Mouse (Mus musculus) heart, adult 2 months (tissue): ENCODE measurements around the gene Slc30a4. TPM values are rescaled to one million over a fixed set of nuclear protein-coding genes. Genes with fewer than 3 reads are reported as not detected.

Source experiments
- DNase-seq, 2 experiments: peaks; one replicate each; pipeline ENCODE4 v3.0.0; 2021
- H3K27ac ChIP-seq: fragments of 200-600 bp; 2 replicates; pipeline ENCODE4 v1.8.1; 2022
- H3K27me3 ChIP-seq: fragments of 200-500 bp; 2 replicates; pipeline ENCODE4 v1.6.1; 2012; ENCODE audit warnings: mild to moderate bottlenecking, low read length, inconsistent platforms, mixed read lengths; ENCODE audit not compliant: control insufficient read depth, insufficient read depth
- H3K36me3 ChIP-seq: fragments of 200-500 bp; 2 replicates; pipeline ENCODE4 v1.6.1; 2012; ENCODE audit warnings: low read length, inconsistent platforms; ENCODE audit not compliant: control insufficient read depth, insufficient read depth
- H3K4me1 ChIP-seq: fragments of 200-500 bp; 2 replicates; pipeline ENCODE4 v1.6.1; 2011; ENCODE audit warnings: low read length; ENCODE audit not compliant: control insufficient read depth, insufficient read depth
- H3K4me3 ChIP-seq: fragments of 200-600 bp; 2 replicates; pipeline ENCODE4 v1.8.1; 2022
- H3K79me2 ChIP-seq: fragments of 200-500 bp; replicated peaks from 2 replicates; pipeline ENCODE4 v1.6.1; 2012; ENCODE audit warnings: mild to moderate bottlenecking, inconsistent platforms, low read length, moderate library complexity, mixed read lengths; ENCODE audit not compliant: control insufficient read depth, insufficient read depth
- H3K9ac ChIP-seq: fragments of 200-500 bp; 2 replicates; pipeline ENCODE4 v1.6.1; 2012; ENCODE audit warnings: low read depth, mild to moderate bottlenecking, control low read depth, inconsistent platforms, low read length, mixed read lengths
- CTCF ChIP-seq: fragments of 200-600 bp; IDR thresholded peaks from 2 replicates; pipeline ENCODE4 v1.8.1; 2022; ENCODE audit warnings: antibody characterized with exemption, mild to moderate bottlenecking, moderate library complexity
- EP300 ChIP-seq: fragments of 200-500 bp; IDR thresholded peaks from 2 replicates; pipeline ENCODE4 v1.6.1; 2011; ENCODE audit warnings: low read depth, low read length, control low read depth; ENCODE audit not compliant: insufficient read depth
- POLR2A ChIP-seq: fragments of 200-500 bp; IDR thresholded peaks from 2 replicates; pipeline ENCODE4 v1.6.1; 2011; ENCODE audit warnings: mild to moderate bottlenecking, low read depth, low read length, control low read depth; ENCODE audit not compliant: insufficient read depth
- WGBS: fragments of 180-500 bp; shearing (Covaris S2); methylation state at CpG from one replicate; pipeline ENCODE4 v1.1.7; 2018; 5-methylcytosine and 5-hydroxymethylcytosine counted together
- intact Hi-C: fragments of 180-260 bp; cut with DNase I; formaldehyde crosslinking; loops from one replicate; pipeline ENCODE4 v1.15.1; 2025
- polyA plus RNA-seq: library from polyadenylated mRNA; depleted of rRNA; stranded (reverse); fragments of >200 nt; gene quantifications from 2 replicates; pipeline ENCODE4 v1.2.3, GENCODE M21; 2012
- total RNA-seq, 2 experiments: library from RNA; stranded (reverse); gene quantifications; 2 replicates each; pipeline ENCODE4 v1.2.3; 2021

Gene Slc30a4
- total and polyA plus RNA-seq, 3 experiments, result 3.2 to 9.2 (median 7.9) TPM

DNA sequence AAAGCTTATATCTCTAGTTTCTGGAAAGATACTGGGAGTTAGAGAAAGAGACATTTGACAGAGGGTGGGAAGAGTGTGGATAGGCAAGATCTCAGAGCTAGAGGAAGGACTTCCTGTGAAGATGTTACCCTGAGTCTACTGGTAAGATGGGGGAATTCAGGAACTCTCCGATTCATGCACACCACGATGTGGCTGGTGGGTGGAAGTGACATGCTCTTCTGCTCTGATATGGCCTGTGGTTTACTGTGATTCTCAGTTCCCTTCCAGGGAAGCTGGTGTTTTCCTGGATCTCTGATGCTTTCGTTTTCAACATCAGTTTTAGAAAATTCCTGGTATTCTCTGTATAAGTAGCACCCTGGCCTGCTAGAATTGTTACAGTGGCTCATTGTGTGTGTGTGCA, 9.4 kb upstream of the Slc30a4 start:
- no peaks in the 10 kb centered on the region for H3K4me1 ChIP-seq
- H3K27ac ChIP-seq, result no peak overlapping the region
- H3K36me3 ChIP-seq, result no peaks in the 10 kb centered on the region
- TF ChIP-seq POLR2A, result no peak
- no peak for TF ChIP-seq CTCF
- no peak for TF ChIP-seq EP300
- H3K27me3 ChIP-seq, result no peaks in the 10 kb centered on the region
- no peak for DNase-seq
- H3K4me3 ChIP-seq, result no peak overlapping the region
- no peaks in the 10 kb centered on the region for H3K79me2 ChIP-seq
- intact Hi-C loops, result no loop called here
- 45% methylated on average over 3 of the region's 3 CpGs for WGBS
- H3K9ac ChIP-seq, result no peak overlapping the region

DNA sequence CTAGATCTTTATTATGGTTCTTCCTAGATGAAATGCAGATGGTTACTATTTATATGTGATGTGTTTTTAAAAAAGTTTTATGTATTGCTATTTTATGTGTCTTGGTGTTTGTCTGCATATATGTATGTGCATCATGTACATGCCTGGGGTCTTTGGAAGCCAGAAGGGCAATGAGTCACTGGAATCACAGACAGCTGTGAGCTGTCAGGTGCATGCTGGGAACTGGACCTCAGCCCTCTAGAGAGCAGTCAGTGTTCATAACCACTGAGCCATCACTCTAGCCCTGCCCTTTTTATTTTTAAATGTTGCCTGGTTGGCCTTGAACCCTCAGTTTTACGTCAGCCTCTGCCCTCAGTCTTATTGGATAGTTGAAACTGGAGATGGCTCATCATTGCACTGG, 6.7 kb upstream of the Slc30a4 start:
- no peaks in the 10 kb centered on the region for H3K4me1 ChIP-seq
- no peak for DNase-seq
- H3K79me2 ChIP-seq, result no peaks in the 10 kb centered on the region
- no peak for TF ChIP-seq EP300
- TF ChIP-seq POLR2A, result no peak
- TF ChIP-seq CTCF, result no peak
- no peaks in the 10 kb centered on the region for H3K36me3 ChIP-seq
- no peak overlapping the region for H3K9ac ChIP-seq
- no peaks in the 10 kb centered on the region for H3K27me3 ChIP-seq
- 74% methylated on average over 1 of the region's 1 CpGs for WGBS
- H3K27ac ChIP-seq, result no peak overlapping the region
- intact Hi-C loops, result no loop called here
- no peak overlapping the region for H3K4me3 ChIP-seq

DNA sequence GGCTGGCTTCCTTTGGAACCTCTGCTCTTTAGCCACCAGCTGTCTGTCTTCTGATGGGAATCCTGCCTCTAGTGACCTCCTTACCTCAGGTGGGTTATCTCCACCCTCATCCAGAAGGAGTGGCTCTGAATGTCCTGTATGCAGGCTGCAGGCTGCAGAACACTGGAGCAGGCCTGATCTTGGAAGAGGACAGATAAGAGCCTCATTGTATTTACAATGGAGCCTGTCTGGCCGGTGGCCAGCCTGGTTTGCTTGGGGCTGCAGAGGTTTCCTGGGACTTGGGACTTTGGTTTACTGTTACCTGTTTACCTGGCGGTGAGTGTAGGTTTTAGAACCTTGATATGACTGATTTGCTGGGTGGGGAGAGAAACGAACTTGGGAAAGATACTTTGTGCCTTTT, 5.6 kb upstream of the Slc30a4 start:
- no peak overlapping the region for H3K9ac ChIP-seq
- no peaks in the 10 kb centered on the region for H3K36me3 ChIP-seq
- TF ChIP-seq CTCF (no peak), EP300 (no peak), POLR2A (no peak)
- H3K27me3 ChIP-seq, result no peaks in the 10 kb centered on the region
- H3K27ac ChIP-seq, result no peak overlapping the region
- WGBS, result 55% methylated on average over 3 of the region's 3 CpGs
- no peak overlapping the region for H3K4me3 ChIP-seq
- intact Hi-C loops, result no loop called here
- no peaks in the 10 kb centered on the region for H3K4me1 ChIP-seq
- no peaks in the 10 kb centered on the region for H3K79me2 ChIP-seq
- DNase-seq, result no peak

DNA sequence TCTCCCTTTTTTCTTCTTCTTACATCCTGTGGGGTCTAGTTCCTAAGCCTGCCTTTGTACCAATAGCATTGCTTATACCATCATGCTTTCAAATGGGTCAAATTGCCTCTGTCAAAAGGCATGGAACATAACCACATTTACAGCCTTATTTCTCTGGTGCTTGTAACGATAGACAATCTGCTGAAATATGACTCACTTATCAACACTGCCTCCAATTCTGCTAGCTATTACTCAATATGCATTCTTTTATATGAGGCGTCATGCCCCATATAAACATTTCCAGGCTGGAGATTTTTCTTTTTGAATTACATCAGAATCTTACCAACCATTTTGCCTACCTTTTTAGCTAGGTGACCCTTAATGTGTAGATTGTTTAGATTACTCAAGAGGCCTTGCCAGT, 2.1 kb upstream of the Slc30a4 start:
- DNase-seq, result no peak
- Histone ChIP-seq H3K27me3 (no peaks in the 10 kb centered on the region), H3K4me1 (peaks cover 2% of the 10 kb centered on the region), H3K9ac (no peak overlapping the region), H3K79me2 (no peaks in the 10 kb centered on the region), H3K4me3 (no peak overlapping the region), H3K36me3 (peaks cover 9% of the 10 kb centered on the region), H3K27ac (no peak overlapping the region)
- WGBS, result 73% methylated on average over 2 of the region's 2 CpGs
- no peak for TF ChIP-seq POLR2A
- TF ChIP-seq CTCF, result no peak
- TF ChIP-seq EP300, result no peak
- intact Hi-C loops, result no loop called here

DNA sequence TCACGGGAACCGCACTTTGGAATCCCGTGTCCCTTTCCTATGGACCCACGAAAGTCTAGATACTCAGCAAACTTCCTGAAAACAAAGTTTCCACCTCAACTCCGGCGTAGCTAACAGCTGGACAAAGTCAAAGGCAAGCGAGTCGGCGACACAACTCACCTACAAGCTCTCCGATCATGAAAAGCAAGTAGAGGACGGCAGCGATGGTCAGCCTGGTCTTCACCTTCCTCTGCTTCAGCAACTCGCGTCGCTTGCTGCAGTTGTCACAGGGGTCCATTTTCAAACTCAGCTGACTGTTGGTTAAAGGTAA, 637 bp downstream of the Slc30a4 start:
- DNase-seq, result no peak

DNA sequence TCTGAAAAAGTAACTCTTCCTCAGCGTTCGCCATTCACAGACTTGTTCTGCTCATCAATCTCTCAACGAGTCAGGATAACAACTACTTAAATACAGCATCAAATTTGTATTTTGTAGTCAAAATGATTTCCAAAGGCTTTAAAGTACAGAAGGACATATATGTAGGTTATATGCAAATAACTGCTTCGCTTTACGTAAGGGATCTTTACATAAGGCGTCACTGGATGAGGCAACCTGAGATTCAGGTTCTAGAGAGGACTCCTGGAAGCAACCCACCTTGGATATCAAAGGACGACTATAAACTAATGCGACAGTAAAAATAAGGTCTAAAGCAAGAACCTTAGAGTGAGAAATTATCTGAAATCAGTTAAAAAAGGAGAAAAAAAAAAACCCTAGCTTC, 1.5 kb downstream of the Slc30a4 start:
- intact Hi-C loops, result no loop called here

More for the DNA sequence above, 637 bp downstream of the Slc30a4 start:
- Histone ChIP-seq H3K4me1 (peaks cover 2% of the 10 kb centered on the region), H3K27ac (peak overlapping the region; percentile 71), H3K9ac (peak overlapping the region; percentile 73), H3K27me3 (no peaks in the 10 kb centered on the region), H3K36me3 (peaks cover 9% of the 10 kb centered on the region), H3K4me3 (peak overlapping the region; percentile 89), H3K79me2 (no peaks in the 10 kb centered on the region)
- TF ChIP-seq CTCF (no peak), EP300 (no peak), POLR2A (no peak)
- intact Hi-C loops, result loop anchor here (1.0 to 2.0 kb wide), 3 partner anchors 36 to 71 kb away; partner anchors contain the start of gene Bloc1s6
- under 1% methylated on average over 15 of the region's 15 CpGs for WGBS

More for the DNA sequence above, 1.5 kb downstream of the Slc30a4 start:
- DNase-seq, result no peak
- TF ChIP-seq CTCF (no peak), EP300 (no peak), POLR2A (no peak)
- 73% methylated on average over 8 of the region's 8 CpGs for WGBS
- Histone ChIP-seq H3K9ac (no peak overlapping the region), H3K4me3 (peak overlapping the region; percentile 89), H3K79me2 (no peaks in the 10 kb centered on the region), H3K4me1 (peaks cover 2% of the 10 kb centered on the region), H3K27ac (no peak overlapping the region), H3K36me3 (peaks cover 9% of the 10 kb centered on the region), H3K27me3 (no peaks in the 10 kb centered on the region)
